Mouse (Mus musculus) embryonic facial prominence, embryonic 13.5 days (tissue): ENCODE data around the gene Pramel6. TPM values are rescaled to one million over a fixed set of nuclear protein-coding genes. Genes with fewer than 3 reads are reported as not detected.
A peak's percentile ranks its signal among the peaks of the same experiment; 100 is the strongest.
"Not testable (repeated sequence)": the region's sequence is repeated elsewhere in the genome, so short reads cannot be mapped to it uniquely, and the experiment has no call there.

Source experiments
- ATAC-seq: fragments of 200-750 bp; cut with Nextera tagmentation; 2 replicates; pipeline ENCODE4 v1.8.0; 2017; ENCODE audit warnings: low read depth; ENCODE audit not compliant: insufficient number of reproducible peaks, insufficient read depth, low FRiP score, low TSS enrichment
- H3K27ac ChIP-seq: fragments of 300-500 bp; sonication (generic); 2 replicates; pipeline ENCODE4 v1.5.1; 2015; ENCODE audit warnings: moderate library complexity, mild to moderate bottlenecking, inconsistent platforms
- H3K27me3 ChIP-seq: fragments of 300-500 bp; sonication (generic); 2 replicates; pipeline ENCODE4 v1.6.1; 2015; ENCODE audit warnings: mild to moderate bottlenecking, inconsistent platforms
- H3K36me3 ChIP-seq: fragments of 300-500 bp; sonication (generic); 2 replicates; pipeline ENCODE4 v1.6.1; 2015; ENCODE audit warnings: mild to moderate bottlenecking, inconsistent platforms
- H3K4me1 ChIP-seq: fragments of 300-500 bp; sonication (generic); 2 replicates; pipeline ENCODE4 v1.6.1; 2015; ENCODE audit warnings: inconsistent platforms
- H3K4me2 ChIP-seq: fragments of 300-500 bp; sonication (generic); 2 replicates; pipeline ENCODE4 v1.6.1; 2015; ENCODE audit warnings: moderate library complexity, mild to moderate bottlenecking, inconsistent platforms
- H3K4me3 ChIP-seq: fragments of 300-500 bp; sonication (generic); 2 replicates; pipeline ENCODE4 v1.5.1; 2015; ENCODE audit warnings: mild to moderate bottlenecking, inconsistent platforms
- H3K9ac ChIP-seq: fragments of 300-500 bp; sonication (generic); 2 replicates; pipeline ENCODE4 v1.6.1; 2015; ENCODE audit warnings: mild to moderate bottlenecking, inconsistent platforms
- H3K9me3 ChIP-seq: fragments of 300-500 bp; sonication (generic); 2 replicates; pipeline ENCODE4 v1.6.1; 2016; ENCODE audit warnings: inconsistent platforms
- WGBS: fragments of 180-500 bp; shearing (Covaris S2); methylation state at CpG from one replicate; pipeline ENCODE4 v1.1.7; 2015; ENCODE audit warnings: mixed read lengths; 5-methylcytosine and 5-hydroxymethylcytosine counted together
- polyA plus RNA-seq: library from polyadenylated mRNA; unstranded; fragments of >200 nt; fragmentation: Nextera tagmentation; extraction: Ambion mirVana; gene quantifications from 2 replicates; pipeline ENCODE4 v1.2.1, GENCODE M21; 2015

The Pramel6 gene
- not detected in 2 replicates for polyA plus RNA-seq

DNA sequence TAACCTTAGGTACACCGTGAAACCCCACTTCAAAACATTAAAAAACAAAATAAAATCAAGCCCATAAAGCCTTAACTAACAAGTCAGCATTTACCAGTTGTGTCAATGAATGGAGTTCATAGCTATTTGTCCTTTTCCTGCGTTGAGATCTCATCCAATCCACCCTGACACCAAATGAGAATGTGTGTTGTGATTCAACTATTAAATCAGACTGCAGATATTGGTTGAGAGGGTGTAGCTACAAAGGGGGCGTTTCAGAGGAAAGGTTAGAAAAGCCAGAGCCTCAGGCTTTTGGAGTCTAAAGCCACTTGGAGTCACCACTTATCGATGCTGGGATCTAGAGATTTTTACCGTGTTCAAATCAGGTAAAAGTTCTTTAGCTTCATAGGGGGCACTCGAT, at the start of gene Pramel6:
Gene Pramel6 (plus strand): TSS at position 301 of the 400 bp plus-strand sequence.
- 84% methylated on average over 6 of the region's 6 CpGs for WGBS
- Histone ChIP-seq H3K27me3 (no peaks in the 10 kb centered on the region), H3K36me3 (no peaks in the 10 kb centered on the region), H3K9me3 (0 out of 2 replicates have a peak, but pooled peaks cover 3% of the 10 kb centered on the region), H3K4me1 (no peaks in the 10 kb centered on the region), H3K9ac (no peak within 1 kb of the TSS), H3K4me2 (no peak within 1 kb of the TSS), H3K27ac (no peak within 1 kb of the TSS), H3K4me3 (no peak within 1 kb of the TSS)
- no peak for ATAC-seq

DNA sequence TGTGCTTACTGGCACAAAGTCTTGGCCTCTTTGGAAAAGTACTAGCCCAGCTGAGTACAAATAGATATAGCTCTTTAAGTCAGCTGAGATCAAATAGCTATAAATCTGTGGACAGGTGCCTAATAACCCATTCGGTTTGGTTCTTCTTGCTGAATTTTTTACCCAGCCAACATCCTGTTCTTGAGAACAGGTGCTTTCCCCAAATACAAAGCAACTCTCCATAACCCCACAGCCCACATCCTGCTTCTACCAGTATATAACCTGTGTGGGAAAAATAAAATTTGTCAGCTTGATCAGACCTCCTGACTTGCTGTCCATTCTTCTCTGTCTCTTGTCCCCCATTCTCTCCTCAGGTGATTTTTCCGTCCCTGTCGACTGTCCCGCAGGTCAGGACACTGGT, 44.6 kb upstream of the Pramel6 start:
- H3K27ac ChIP-seq = no peak overlapping the region
- no peak overlapping the region for H3K4me2 ChIP-seq
- H3K4me3 ChIP-seq = no peak overlapping the region
- no peak overlapping the region for H3K9ac ChIP-seq
- ATAC-seq = no peak
- WGBS = 89% methylated on average over 4 of the region's 4 CpGs
- no peaks in the 10 kb centered on the region for H3K4me1 ChIP-seq
- no peaks in the 10 kb centered on the region for H3K27me3 ChIP-seq
- no peaks in the 10 kb centered on the region for H3K9me3 ChIP-seq
- no peaks in the 10 kb centered on the region for H3K36me3 ChIP-seq

DNA sequence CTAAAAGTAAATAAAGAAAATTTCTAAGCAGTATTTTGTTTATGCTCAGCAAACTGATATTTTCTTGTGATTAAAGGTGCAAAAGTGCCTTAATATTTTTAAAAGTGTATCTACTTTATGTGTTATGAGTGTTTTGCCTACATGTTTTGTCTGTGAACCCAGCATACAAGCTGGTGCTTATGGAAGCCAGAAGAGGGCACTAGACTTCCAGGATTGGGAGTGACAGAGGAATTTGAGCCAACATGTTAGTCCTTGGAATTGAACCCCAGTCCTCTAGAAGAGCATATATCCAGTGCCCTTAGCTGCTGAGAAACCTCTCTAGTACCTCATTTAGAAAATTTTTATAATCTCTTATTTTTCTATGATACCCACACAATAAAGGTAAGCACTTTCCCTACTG, 26.2 kb upstream of the Pramel6 start:
- Histone ChIP-seq H3K4me1 (no peaks in the 10 kb centered on the region), H3K9ac (no peak overlapping the region), H3K36me3 (no peaks in the 10 kb centered on the region), H3K27ac (no peak overlapping the region), H3K9me3 (no peaks in the 10 kb centered on the region), H3K4me3 (no peak overlapping the region), H3K4me2 (no peak overlapping the region), H3K27me3 (no peaks in the 10 kb centered on the region)
- ATAC-seq = no peak

DNA sequence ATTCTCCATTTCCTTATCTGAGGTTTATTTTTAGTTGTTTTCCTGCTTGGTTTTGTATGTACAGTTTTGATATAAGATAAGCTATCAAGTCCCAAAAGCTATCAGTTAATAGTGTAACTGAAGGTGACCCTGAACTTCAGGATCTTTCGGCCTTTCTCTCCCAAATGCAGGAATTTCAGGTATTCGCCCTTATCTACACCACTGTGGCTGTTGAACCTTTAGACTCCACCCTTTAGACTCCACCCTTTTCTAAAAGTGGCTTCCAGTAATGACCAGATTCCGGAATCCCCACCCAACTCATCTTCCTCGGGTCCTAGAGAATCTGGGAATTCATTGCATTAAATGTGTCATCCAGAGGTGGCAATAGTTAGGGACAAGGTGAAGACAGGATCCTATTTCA, 25.2 kb upstream of the Pramel6 start:
- H3K27me3 ChIP-seq = no peaks in the 10 kb centered on the region
- no peaks in the 10 kb centered on the region for H3K9me3 ChIP-seq
- H3K4me2 ChIP-seq = no peak overlapping the region
- WGBS = 80% methylated on average over 4 of the region's 4 CpGs
- H3K4me3 ChIP-seq = no peak overlapping the region
- no peaks in the 10 kb centered on the region for H3K4me1 ChIP-seq
- ATAC-seq = no peak
- H3K9ac ChIP-seq = no peak overlapping the region
- H3K27ac ChIP-seq = no peak overlapping the region
- H3K36me3 ChIP-seq = no peaks in the 10 kb centered on the region

DNA sequence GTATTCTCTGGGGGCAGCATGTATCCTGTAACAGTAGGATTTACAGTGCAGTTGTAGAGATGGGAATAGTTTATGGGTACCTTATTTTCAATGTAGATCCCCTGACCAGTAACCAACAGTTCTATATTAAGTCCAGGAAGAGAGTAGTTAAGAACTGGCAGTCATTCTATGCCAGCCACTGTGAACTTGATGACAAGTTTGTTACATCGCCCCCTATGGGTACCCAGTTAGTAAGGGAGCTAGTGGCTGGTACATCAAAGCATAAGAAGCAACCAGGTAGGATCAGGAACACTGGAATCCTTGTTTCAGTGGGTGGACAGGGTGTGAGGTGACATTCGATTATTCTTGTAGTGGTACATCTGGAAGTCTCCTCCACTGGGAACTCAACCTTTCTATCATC, 24.1 kb upstream of the Pramel6 start:
- no peaks in the 10 kb centered on the region for H3K9me3 ChIP-seq
- no peak overlapping the region for H3K27ac ChIP-seq
- H3K36me3 ChIP-seq = no peaks in the 10 kb centered on the region
- H3K27me3 ChIP-seq = no peaks in the 10 kb centered on the region
- H3K4me3 ChIP-seq = no peak overlapping the region
- WGBS = 71% methylated on average over 2 of the region's 2 CpGs
- H3K9ac ChIP-seq = no peak overlapping the region
- no peak overlapping the region for H3K4me2 ChIP-seq
- H3K4me1 ChIP-seq = no peaks in the 10 kb centered on the region
- ATAC-seq = no peak

DNA sequence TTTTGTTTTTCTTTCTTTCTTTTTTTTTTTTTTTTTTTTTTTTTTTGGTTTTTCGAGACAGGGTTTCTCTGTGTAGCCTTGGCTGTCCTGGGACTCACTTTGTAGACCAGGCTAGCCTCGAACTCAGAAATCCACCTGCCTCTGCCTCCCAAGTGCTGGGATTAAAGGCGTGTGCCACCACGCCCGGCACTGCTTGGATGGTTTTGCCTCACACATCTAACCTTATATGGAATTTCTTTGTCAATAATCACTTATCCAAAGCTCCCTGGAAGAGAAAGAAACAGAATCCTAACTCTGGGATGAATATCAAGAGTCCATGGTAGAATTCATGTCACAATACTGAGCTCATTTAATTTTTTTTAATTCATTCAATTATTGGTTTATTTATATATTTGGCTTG, 9.4 kb upstream of the Pramel6 start, which contains the start of gene Pramel7:
Gene Pramel7 (minus strand): TSS at position 101 of the 400 bp plus-strand sequence.
- not testable (repeated sequence) for ATAC-seq, H3K9ac ChIP-seq, H3K27me3 ChIP-seq, H3K4me1 ChIP-seq, H3K27ac ChIP-seq, H3K4me2 ChIP-seq, H3K36me3 ChIP-seq, H3K9me3 ChIP-seq, H3K4me3 ChIP-seq
- 83% methylated on average over 4 of the region's 5 CpGs for WGBS

DNA sequence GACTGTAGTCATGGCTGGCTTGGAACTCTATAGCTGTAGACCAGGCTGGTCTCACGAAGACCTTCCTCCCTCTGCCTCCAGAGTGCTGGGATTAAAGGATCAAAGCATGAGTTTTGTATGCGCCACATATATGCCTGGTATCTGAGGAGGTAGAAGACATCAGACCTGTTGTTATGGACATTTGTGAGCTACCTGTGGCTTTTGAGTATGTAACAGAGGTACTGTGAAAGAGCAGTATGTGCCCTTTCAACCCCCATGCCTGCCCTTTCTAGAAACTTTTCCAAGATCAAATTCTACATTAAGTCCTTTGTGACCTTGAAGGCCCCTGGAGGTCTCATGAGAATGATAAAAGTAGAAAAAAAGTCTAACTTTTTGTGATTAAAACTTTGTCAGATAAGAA, 8.7 kb downstream of the Pramel6 start:
- WGBS = 86% methylated on average over 2 of the region's 2 CpGs
- no peak for ATAC-seq

DNA sequence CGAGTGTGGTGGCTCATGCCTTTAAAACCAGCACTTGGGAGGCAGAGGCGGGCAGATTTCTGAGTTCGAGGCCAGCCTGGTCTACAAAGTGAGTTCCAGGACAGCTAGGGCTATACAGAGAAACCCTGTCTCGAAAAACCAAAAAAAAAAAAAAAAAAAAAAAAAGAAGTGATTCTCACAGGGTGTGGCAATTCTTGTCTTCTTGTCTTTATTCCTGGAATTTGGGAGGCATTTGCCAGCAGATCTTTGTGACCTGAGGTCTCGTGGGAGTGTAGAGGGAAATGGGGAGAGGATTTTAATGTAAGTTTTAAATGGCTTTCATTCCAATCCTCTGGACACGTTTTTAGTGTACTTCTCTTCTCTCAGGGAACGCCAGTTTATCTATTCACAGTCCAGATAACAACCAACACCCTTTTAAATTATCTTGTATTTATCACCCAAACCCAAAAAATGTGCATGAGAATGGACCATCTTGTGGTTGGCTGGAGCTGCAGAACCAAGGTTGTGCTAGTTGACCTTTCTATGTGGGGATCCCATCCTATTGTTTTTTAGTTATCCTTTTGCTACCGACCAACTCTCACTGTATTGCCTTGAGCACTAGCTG, 9.2 kb downstream of the Pramel6 start:
- H3K4me2 ChIP-seq = no peak overlapping the region
- no peaks in the 10 kb centered on the region for H3K27me3 ChIP-seq
- no peaks in the 10 kb centered on the region for H3K9me3 ChIP-seq
- 76% methylated on average over 8 of the region's 8 CpGs for WGBS
- no peak for ATAC-seq
- no peaks in the 10 kb centered on the region for H3K4me1 ChIP-seq
- no peak overlapping the region for H3K9ac ChIP-seq
- H3K4me3 ChIP-seq = no peak overlapping the region
- H3K27ac ChIP-seq = no peak overlapping the region
- no peaks in the 10 kb centered on the region for H3K36me3 ChIP-seq

More for the DNA sequence above, 8.7 kb downstream of the Pramel6 start:
- Histone ChIP-seq H3K4me2 (no peak overlapping the region), H3K27me3 (no peaks in the 10 kb centered on the region), H3K9me3 (no peaks in the 10 kb centered on the region), H3K4me1 (no peaks in the 10 kb centered on the region), H3K9ac (no peak overlapping the region), H3K36me3 (no peaks in the 10 kb centered on the region), H3K27ac (no peak overlapping the region), H3K4me3 (no peak overlapping the region)

DNA sequence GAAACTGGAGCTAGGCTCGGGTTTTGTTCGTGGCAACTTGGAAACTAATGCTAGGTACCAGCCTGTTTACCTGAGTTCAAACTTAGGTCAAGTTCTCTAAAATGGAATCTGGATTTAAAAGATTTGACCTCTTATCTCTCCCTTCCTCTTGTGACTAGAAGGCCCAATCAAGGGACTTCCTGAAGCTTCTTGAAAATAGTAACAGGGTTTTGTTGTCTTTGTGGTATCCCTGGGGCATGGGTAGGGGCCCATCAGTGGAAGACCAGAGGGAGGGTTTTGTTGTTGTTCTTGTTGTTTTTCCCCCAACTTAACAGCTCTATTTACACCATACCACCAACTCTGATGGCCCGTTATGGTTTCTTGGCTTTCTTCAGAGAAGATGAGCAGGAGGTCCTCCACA, 10.2 kb downstream of the Pramel6 start:
- Histone ChIP-seq H3K27me3 (no peaks in the 10 kb centered on the region), H3K9ac (no peak overlapping the region), H3K36me3 (no peaks in the 10 kb centered on the region), H3K4me3 (no peak overlapping the region), H3K27ac (no peak overlapping the region), H3K4me2 (no peak overlapping the region), H3K4me1 (no peaks in the 10 kb centered on the region), H3K9me3 (no peaks in the 10 kb centered on the region)
- ATAC-seq = no peak
- 83% methylated on average over 3 of the region's 3 CpGs for WGBS

DNA sequence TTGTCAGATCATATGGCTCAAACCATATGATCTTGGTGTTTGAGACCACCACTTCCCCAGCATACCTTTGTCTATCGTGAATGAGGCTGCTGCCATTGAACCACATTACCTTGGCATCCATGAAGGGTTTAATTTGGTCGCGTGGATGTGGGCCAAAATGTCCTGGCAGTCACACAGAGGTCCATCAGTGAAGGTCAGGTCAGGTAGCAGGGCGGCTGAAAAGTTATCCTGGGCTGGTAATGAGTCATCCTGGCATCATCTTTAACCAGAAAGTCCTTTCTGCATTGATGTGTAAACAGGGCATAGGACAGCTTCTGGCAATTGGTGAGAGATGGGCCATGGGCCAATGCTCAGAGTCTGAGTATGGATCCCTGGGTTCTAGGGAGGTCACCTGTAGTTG, 14.3 kb downstream of the Pramel6 start:
- H3K9me3 ChIP-seq = no peaks in the 10 kb centered on the region
- no peaks in the 10 kb centered on the region for H3K4me1 ChIP-seq
- 84% methylated on average over 4 of the region's 4 CpGs for WGBS
- no peaks in the 10 kb centered on the region for H3K36me3 ChIP-seq
- no peak for ATAC-seq
- no peak overlapping the region for H3K4me3 ChIP-seq
- no peak overlapping the region for H3K4me2 ChIP-seq
- no peak overlapping the region for H3K27ac ChIP-seq
- no peaks in the 10 kb centered on the region for H3K27me3 ChIP-seq
- no peak overlapping the region for H3K9ac ChIP-seq

DNA sequence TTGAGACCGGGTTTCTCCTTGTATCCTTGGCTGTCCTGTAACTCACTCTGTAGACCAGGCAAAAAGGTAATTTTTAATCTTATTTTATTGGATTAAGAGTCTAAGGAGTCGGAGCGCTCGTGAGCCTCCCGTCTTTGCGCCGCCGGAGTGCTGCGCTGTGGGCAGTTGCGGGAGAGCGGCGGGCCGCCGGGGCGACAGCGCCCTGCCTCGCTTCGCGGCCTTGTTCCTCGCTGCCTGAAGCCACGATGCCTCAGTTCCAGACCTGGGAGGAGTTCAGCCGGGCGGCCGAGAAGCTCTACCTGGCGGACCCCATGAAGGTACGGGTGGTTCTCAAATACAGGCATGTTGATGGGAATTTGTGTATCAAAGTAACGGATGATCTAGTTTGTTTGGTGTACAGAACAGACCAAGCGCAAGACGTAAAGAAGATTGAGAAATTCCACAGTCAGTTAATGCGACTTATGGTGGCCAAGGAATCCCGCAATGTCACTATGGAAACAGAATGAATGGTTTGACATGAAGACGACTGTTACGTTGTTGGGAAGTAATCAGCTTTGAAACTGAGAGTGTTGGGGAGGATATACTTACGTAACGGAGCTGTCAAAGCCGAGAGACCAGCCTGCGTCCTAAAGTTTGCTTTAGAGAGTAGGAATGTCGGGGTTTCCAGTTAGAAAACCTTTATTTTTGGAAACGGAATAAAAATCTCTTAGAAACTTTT, 19.7 kb downstream of the Pramel6 start:
- H3K4me3 ChIP-seq = peak overlapping the region; percentile 29
- ATAC-seq = not testable (repeated sequence)
- H3K4me2 ChIP-seq = peak overlapping the region; percentile 51

DNA sequence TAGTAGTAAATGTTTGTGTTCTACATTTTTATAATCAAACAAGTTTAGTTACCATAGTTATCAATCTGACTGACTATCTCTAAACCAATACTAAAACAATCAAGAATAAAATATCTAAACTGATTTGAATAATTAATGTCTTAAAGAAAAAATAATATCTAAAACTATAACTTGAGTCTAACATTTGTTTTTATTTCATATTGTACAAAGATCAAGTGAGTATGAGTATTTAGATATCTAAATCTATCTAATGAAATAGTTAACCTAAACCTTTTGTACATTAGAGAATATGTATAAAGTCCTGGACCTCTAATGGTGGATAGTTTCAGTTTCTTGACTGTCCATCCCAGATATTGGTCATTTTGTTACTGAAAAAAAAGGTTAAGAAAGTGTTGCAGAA, 25.1 kb downstream of the Pramel6 start, which contains the start of gene Olfr153:
Gene Olfr153 (plus strand): TSS at position 301 of the 400 bp plus-strand sequence.
- Histone ChIP-seq H3K4me3 (no peak within 1 kb of the TSS), H3K4me1 (no peaks in the 10 kb centered on the region), H3K4me2 (no peak within 1 kb of the TSS), H3K9ac (no peak within 1 kb of the TSS), H3K9me3 (no peaks in the 10 kb centered on the region), H3K27ac (no peak within 1 kb of the TSS), H3K27me3 (no peaks in the 10 kb centered on the region), H3K36me3 (no peaks in the 10 kb centered on the region)
- ATAC-seq = no peak

More for the DNA sequence above, 19.7 kb downstream of the Pramel6 start:
- not testable (repeated sequence) for H3K9ac ChIP-seq, H3K4me1 ChIP-seq, H3K36me3 ChIP-seq, H3K9me3 ChIP-seq, H3K27me3 ChIP-seq, H3K27ac ChIP-seq
- WGBS = 28% methylated on average over 39 of the region's 39 CpGs
